Mouse (Mus musculus) lung, postnatal 10 days (tissue): Measurements from ENCODE around the gene Kif26b.

Experiments used
- DNase-seq: peaks from one replicate; pipeline ENCODE4 v3.0.0; 2021

Gene Kif26b

DNA sequence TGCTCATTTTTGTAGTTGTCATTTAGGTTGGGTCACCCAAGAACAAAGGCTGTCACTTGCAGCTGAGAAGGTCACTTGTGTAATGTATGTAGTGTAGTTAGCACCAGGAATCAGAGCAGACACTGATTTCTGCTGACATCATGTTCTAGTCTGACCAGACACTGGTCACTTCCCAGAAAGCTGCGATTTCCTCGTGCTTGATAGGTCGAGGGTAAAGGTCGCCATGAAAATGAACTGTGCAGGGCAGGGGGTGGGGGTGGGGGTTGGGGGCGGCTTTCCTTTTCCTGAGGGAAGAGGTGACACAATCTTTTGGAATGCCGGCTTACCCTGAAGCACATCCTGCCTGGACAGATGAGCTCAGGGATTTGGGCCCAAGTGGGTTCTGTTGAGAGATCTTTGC is 68.8 kb downstream of the Kif26b start:
- no peak for DNase-seq

DNA sequence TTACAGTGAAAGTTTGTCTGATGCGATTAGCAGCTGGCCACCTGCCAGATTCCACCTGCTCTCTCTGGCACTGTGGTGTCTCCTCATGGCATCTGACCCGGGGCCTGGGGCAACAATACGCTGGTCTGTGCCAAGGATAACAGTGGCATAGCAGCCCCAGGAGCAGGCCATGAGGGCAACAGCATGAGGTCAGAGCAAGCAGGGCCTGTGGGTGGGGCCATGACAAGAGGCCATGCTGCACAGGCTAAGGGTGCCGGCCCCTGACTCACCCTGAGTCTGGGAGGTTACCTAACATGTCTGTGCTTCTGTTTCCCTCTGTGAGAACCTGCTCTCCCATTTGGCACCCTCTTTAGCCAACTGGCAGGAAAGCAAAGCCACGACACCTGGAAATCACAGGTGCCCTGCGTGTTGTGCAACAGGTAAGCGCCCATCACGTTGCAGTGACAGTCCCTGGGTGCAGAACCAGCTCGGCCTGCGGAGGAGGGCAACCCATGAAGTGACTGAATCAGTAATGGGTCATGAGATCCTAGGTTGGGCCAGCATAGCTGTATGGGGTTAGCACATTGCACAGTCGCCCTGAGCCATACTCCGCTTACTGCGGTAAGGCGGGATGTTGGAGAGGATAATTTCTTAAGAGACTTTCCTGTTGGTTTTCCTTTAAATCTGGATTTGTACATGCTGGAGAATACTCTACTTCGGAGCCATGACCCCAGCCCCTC is 72.1 kb downstream of the Kif26b start:
- peak; percentile 7 for DNase-seq

DNA sequence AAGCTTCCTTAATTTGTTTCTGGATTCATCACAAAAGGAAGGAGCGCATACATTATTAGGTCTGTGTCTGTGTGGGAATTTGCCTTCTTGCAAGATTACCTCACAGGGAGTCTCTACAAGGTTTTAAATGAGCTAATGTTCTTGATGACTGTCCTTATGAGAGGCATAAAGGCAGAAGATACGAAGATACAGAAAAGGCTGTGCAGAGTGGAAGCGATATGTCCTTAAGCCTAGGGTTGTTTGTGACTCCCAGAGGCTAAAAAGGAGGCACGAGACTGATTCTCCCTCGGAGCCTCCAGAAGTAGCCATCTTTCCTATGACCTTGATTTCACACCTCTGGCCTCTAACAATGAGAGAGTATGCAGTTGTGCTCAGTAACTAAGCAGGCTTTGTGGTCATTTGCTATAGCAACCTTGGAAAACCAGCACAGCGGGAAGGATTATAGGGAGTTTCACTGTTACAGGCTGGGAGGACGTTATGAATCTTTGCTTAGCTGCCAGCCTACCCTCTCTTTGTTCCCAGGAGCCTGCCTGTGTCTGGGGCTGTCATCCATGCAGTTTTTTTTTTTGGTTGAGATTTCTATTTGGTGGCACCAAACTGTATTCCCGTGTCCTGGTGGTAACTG is 80.3 kb downstream of the Kif26b start:
- no peak for DNase-seq

DNA sequence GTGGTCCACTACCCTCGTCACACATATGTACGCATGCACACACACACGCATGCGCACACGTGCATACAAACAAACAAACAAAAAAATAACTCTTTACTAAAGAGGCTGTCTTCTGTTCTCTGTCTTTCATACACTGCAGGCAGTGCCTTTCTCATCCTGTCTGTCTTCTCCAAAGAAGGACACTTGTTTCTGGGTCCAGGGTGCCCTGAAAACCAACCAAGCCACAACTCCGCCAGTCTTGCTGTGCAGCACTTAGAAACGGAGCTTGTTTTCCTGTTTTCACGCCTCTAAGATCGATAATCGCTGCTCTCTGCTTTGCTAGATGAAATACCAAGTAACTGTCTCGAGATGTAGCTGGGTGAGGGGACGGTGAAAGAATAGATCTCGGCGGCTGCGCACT is 82.6 kb downstream of the Kif26b start:
- DNase-seq, result no peak

DNA sequence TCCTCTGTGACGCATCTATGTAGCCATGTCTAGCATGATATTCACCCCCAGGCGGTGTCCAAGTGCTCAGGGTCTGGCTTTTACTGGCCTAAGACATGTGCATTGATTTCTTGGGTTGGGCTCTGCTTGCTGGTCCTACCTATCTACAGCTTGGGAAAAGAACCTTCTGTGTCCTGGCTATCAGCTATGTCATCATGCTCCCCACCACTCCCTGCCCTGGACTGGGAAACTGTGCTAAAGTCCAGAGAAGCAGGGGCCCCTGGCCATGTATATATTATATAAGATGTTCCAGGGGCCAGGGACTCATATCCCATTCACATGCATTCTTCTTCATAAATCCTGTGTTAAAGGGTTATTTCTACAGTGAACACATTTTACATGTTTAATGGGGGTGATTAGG is 92.4 kb downstream of the Kif26b start:
- DNase-seq, result no peak

DNA sequence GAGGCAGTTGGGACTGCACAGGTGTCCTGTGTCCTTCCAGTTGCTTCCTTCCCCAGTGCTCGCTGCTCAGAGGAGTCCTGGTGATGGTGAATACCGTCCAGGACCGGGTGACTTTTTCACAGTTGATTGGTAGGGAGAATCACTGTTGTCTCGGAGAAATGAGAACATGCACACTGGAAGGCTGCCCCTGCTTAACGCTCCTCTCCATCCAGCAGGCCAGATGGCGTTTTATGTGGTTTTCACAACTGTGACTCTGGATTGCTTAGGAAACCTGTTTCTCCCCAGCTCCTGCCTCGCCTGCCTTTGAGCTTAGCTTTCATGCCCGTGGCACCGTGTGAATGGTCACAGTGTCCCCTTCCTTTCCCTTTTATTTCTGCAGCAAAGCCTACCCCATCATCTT is 95.0 kb downstream of the Kif26b start:
- no peak for DNase-seq

DNA sequence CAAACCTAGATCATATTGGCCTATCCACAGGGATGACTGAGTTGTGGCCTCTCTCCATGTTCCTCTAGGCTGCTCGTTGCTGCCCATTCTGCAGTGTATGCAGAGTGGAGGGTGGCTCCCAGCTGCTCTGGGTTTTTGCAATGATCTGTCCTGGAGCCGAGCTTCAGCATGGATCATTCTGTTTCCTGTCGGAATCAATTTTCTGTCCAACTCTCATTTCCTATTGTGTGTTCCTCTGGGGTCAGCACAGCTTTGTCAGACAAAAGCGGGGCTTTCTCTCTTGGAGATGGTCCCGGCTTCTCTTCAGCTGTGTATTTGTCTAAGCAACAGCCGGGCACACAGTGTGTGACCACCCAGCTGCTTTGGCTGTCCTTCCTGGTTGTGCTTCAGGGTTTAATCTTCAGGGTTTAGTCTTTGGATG is 98.0 kb downstream of the Kif26b start:
- peak; percentile 21 for DNase-seq

GRCm38 (mm10) chr1:178630042-178630441 is 101.1 kb downstream of the Kif26b start:
- no peak for DNase-seq

GRCm38 (mm10) chr1:178631863-178632262 is 102.9 kb downstream of the Kif26b start:
- peak; percentile 45 for DNase-seq

DNA sequence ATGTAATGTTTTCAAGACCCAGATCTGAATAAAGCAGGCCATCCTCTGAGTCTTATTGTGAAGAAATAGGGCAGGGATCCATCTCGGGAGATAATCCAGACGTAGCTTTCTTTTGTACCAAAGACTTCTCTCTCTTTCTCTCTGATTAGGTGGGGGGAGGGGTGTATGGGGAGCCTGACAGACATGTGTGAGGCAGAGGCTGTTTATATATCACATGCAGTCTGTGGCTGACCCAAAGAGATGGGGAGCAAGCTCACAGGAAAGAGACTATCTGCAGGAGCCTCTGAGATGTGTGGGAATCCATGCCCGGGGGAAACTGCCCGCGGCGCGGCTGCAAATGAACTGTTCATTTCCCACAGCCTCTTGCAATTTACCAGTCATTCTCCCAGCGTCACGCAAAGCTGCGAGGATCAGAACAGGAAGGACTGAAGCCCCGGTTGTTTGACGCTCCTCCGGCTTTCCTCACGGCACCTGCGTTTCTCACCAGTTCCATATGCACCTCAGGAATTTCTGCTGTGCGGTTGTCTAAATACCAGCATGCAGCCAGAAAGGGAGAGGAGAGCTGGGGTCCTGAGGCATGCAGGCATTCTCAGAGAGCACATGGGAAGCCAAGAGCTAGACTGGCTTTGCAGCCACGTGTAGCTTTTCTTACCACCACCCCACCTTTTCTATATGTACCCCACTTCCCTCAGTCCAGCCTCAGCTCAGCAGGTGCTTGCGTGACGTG is 105.6 kb downstream of the Kif26b start:
- DNase-seq, result peak; percentile 9

DNA sequence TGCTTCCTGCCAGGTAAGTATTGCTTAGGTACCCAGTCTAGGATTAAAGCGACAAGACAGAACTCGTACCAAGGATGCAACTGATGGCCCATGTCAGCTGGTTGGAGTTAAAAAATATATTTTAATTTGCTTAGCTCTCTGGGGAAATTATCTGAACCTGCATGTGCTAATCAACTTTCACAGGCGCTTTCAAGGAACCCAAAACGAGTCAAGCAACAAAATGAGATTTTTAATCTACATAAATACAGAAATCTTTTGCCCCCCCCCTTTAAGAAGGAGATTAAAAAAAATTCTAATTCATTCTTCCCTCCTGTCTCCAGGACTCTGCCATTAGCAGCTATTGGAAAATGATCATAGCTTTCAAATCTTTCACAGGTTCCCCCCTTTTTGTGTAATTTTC is 106.5 kb downstream of the Kif26b start:
- no peak for DNase-seq

DNA sequence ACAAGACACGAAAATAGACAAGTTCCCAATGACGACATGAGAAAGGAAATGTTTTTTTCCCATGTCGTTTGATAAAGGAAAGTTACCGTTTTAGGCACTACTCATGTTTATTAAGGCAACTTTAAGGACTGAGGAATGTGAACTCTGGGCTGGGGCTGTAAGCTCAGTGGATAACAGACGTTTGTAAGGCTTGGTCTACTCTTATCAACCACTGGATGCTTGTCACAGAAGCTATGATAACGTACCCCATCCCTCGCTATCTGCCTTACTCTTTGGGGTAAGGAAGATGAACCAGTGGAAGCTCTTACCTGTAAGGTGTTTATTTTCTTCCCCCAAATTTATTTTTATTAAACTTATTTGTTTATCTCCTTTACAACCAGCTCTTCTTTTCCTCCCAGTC is 108.4 kb downstream of the Kif26b start:
- DNase-seq, result no peak

- no peak for DNase-seq
These were observed 111.0 kb downstream of the Kif26b start for GRCm38 (mm10) chr1:178639951-178640350.

DNA sequence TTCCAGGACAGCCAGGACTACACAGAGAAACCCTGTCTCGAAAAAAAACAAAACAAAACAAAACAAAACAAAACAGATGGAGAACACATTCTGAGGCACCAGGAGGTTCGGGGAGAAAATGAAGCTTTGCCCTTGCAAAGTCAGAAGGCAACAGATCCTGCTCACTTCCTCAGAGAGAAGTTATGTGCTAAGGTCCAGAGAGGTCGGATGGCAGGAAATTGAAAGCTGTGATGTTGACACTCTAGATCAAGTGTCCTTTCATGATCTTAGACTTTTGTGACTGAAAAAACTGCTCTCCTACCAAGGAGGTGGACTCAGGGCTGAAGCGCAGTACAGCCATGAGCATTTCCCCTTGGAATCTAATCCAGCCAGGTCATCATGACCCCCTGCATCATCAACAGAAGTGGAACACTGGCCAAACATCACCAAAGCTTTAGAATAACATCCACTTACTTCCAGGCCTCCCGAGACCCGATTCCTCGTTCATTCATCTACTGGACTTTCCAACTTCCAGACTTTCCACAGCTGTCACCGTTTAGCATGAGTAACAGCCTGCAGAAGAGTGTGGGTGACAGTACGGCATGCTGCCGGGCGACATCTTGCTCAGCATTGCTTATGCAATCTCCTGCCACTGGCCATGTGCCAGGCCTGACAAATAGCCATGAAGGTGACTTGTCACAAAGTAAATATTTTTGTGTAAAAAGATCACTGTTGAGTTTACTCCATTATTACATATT is 112.0 kb downstream of the Kif26b start:
- DNase-seq, result peak; percentile 41

- no peak for DNase-seq
These were observed 112.9 kb downstream of the Kif26b start for GRCm38 (mm10) chr1:178641788-178642187.

DNA sequence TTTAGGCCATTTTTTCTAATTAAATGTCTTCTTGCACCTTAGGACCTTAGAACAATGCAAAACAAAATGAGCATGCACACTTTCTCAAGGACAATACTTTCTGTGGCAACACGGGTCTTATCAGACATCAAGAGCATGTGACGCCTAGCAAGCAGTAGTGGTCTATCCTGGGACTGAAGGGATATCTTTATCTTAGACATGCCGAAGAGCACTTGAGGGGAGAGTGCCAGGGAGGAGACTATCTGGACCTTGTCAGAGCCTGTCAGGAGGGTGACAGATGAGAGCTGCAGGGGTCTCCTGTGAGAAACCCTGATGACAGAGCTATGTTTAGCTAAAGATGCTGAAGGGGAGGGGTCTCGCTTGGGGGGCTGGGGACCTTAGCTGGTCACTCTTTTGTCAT is 116.0 kb downstream of the Kif26b start:
- DNase-seq, result no peak

DNA sequence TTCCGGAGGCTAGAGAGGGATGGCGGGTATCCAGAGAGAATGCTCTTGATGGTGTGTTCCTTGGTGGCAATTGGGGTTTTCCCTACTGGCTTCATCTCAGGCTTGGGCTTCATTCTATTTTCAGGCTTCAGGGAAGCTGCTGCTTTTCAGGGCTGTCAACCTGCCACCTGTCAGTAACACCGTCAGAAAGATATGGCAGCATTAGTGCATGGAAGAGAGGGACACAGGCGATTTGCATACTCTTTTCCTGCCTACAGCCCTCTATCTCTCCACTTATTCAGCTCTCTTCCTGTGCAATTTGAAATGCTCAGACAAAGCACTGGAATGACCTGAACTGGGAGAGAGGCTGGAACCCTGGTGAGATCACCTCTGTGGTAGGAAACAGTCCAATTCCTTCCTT is 117.7 kb downstream of the Kif26b start:
- DNase-seq, result no peak

- DNase-seq, result no peak
These were observed 126.6 kb downstream of the Kif26b start for GRCm38 (mm10) chr1:178655525-178655924.

GRCm38 (mm10) chr1:178661035-178661434 is 132.1 kb downstream of the Kif26b start:
- peak; percentile 4 for DNase-seq

DNA sequence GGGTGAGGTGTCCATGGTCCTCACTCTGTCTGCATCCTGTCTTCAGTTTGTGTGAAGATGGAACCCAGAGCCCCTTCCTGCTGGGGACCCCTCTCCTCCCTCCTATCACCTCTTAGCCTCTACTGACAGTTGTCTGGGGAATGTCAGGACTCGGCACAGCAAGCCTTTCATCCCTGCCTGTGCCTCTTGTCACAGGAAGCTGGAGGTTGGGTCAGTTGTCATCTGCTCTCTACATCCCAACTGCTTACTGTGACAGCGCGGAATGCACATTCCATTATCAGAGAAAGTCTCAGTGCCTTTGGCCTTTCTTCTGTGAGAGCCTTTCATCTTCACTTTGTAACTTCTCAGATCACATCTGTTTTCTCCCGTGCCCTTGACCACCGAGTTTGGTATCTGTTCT is 132.6 kb downstream of the Kif26b start:
- no peak for DNase-seq

GRCm38 (mm10) chr1:178663539-178663938 is 134.6 kb downstream of the Kif26b start:
- DNase-seq, result no peak

DNA sequence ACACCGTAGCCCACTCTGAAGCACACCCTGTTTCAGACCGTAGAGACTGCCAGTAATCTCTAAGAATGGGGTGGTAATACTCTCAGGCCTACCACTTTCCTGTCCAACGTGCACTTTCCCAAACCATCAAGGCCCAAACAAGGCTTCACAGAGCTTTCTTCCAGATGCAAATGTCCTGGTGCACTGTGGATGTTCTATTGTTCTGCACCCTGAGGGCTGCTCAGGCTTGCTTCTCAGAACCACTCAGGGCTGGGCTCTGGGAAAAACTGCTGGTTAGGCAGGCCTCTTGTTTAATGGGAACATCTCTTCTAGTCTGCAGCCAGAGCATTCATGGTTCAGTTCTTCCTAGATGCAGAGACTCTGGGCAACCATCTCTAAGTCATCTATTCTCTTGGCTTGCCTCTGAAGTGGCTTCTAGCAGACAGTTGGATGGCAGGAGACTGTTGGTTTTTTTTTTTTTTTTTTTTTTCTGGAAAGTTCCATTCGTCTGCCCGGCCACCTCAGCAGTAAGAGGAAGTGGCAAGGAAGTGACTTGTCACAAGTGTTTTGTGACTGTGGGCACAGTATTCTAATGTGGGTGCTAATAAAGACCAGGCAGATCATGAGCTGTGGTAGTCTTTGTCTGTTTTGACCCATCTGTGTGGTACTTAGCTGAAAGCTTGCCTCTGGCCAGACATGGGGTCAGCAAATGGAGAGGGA is 135.5 kb downstream of the Kif26b start:
- no peak for DNase-seq

DNA sequence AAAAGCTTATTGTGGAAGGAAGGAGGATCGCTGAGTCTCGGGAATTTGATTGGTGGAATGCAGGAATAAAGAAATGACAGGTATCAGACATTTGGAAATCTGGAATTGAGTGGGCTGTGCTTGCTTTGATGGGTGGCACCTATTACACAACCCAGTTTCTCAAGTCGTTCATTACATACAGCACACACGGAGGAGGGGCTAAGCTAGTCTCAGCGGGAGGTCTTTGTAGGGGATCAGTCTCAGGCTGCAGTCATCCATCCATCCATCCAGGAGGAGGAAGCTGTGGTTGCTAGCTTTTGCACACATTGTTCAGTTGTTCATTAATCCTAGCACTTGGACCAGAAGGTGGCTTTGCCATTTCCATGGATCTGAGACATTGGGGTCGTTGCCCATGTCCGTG is 137.6 kb downstream of the Kif26b start:
- DNase-seq, result no peak
